In genomic region chr9:37076386-37077062, GRCm38 (mm10) we compare ENCODE assay signal across 10 mouse cellular contexts.
A peak's percentile ranks its signal among the peaks of the same experiment; 100 is the strongest.
DNase-seq lines count a peak whose midpoint lies in the region; ATAC-seq lines count a peak whose summit lies in the region.
"Had no signal": no experiment of that assay in that cellular context is flagged by ENCODE, and none has a peak within 500 bp of the region (broad histone marks: within the 10 kb centered on the region; RNA-seq: fewer than 3 reads in every experiment).

No protein-coding gene starts in this region.

- H3K27ac ChIP-seq in lung, embryonic 16.5 days (ENCODE audit: low read length): 0 out of 2 replicates have a peak overlapping the region, but pooled peaks have one; percentile 34
- H3K27ac ChIP-seq in forebrain, embryonic 11.5 days (ENCODE audit: low read depth, low read length): peak overlapping the region; percentile 25; the same call in 1 of the 2 replicates
- H3K27ac ChIP-seq in stomach, embryonic 16.5 days (ENCODE audit: low read length): peak overlapping the region; percentile 37; the same call in 1 of the 2 replicates

- no peaks in the 10 kb centered on the region for H3K27me3 ChIP-seq in lung, embryonic 16.5 days (ENCODE audit: control insufficient read depth, insufficient read depth, low read depth, low read length)
- H3K27me3 ChIP-seq in forebrain, embryonic 11.5 days (ENCODE audit: control insufficient read depth, insufficient read depth, low read length): no peaks in the 10 kb centered on the region
- H3K27me3 ChIP-seq in stomach, embryonic 16.5 days (ENCODE audit: control insufficient read depth, insufficient read depth, low read length): no peaks in the 10 kb centered on the region

- no peaks in the 10 kb centered on the region for H3K9me3 ChIP-seq in lung, embryonic 16.5 days (ENCODE audit: control insufficient read depth, low read length)
- no peaks in the 10 kb centered on the region for H3K9me3 ChIP-seq in forebrain, embryonic 11.5 days (ENCODE audit: control insufficient read depth, low read length)
- no peaks in the 10 kb centered on the region for H3K9me3 ChIP-seq in stomach, embryonic 16.5 days (replicated peaks; ENCODE audit: control insufficient read depth, low read length)

- H3K4me1 ChIP-seq in lung, embryonic 16.5 days (replicated peaks; ENCODE audit: control insufficient read depth, insufficient read depth, low read length): no peaks in the 10 kb centered on the region; the same call in 1 of the 2 replicates
- H3K4me1 ChIP-seq in forebrain, embryonic 11.5 days (replicated peaks; ENCODE audit: control insufficient read depth, insufficient read depth, low read length): peaks cover 7% of the 10 kb centered on the region
- H3K4me1 ChIP-seq in stomach, embryonic 16.5 days (ENCODE audit: control insufficient read depth, insufficient read depth, low read length): peaks cover 6% of the 10 kb centered on the region

- H3K36me3 ChIP-seq in lung, embryonic 16.5 days (ENCODE audit: control insufficient read depth, insufficient read depth, low read length): no peaks in the 10 kb centered on the region
- no peaks in the 10 kb centered on the region for H3K36me3 ChIP-seq in forebrain, embryonic 11.5 days (ENCODE audit: control insufficient read depth, insufficient read depth, low read length)
- no peaks in the 10 kb centered on the region for H3K36me3 ChIP-seq in stomach, embryonic 16.5 days (ENCODE audit: control insufficient read depth, insufficient read depth, low read length)

- no peak for DNase-seq in lung, postnatal 25 days (ENCODE audit: low spot score)
- DNase-seq in forebrain, embryonic 11.5 days (ENCODE audit: low spot score): peak; percentile 71
- peak; percentile 37 for DNase-seq in left cerebral cortex, postnatal 4 days
- no peak for DNase-seq in cerebellum, adult 11-12 months
- DNase-seq in ovary, postnatal 14 days (ENCODE audit: low spot score): no peak
- DNase-seq: cerebellum, adult 2 months; heart, adult 11 months; thymus, postnatal 36 days had no signal

- peak; percentile 77 for ATAC-seq in lung, embryonic 16.5 days (ENCODE audit: low read depth)
- ATAC-seq in forebrain, embryonic 11.5 days (replicated peaks; ENCODE audit: low FRiP score): peak; percentile 84
- ATAC-seq in stomach, embryonic 16.5 days (ENCODE audit: insufficient read depth, low FRiP score): no peak

- no peak overlapping the region for H3K4me2 ChIP-seq in lung, embryonic 16.5 days (ENCODE audit: low read depth, low read length)
- H3K4me2 ChIP-seq in forebrain, embryonic 11.5 days (ENCODE audit: low read depth, low read length, severe bottlenecking): peak overlapping the region; percentile 26; the same call in 1 of the 2 replicates
- peak overlapping the region; percentile 17; the same call in 1 of the 2 replicates for H3K4me2 ChIP-seq in stomach, embryonic 16.5 days (ENCODE audit: low read depth, low read length)

- H3K4me3 ChIP-seq in lung, embryonic 16.5 days (ENCODE audit: low read length): no peak overlapping the region
- no peak overlapping the region for H3K4me3 ChIP-seq in forebrain, embryonic 11.5 days (ENCODE audit: low read depth, low read length)
- H3K4me3 ChIP-seq in stomach, embryonic 16.5 days (replicated peaks; ENCODE audit: low read length): no peak overlapping the region

- 12% methylated on average over 15 of the region's 15 CpGs for WGBS in lung, embryonic 16.5 days
- 2% methylated on average over 15 of the region's 15 CpGs for WGBS in forebrain, embryonic 11.5 days
- WGBS in stomach, embryonic 16.5 days: 26% methylated on average over 15 of the region's 15 CpGs

- intact Hi-C loops in left cerebral cortex, postnatal 4 days (cut with DNase I): no loop called here

- no peak overlapping the region for H3K9ac ChIP-seq in lung, embryonic 16.5 days (ENCODE audit: low read length)
- peak overlapping the region; percentile 17 for H3K9ac ChIP-seq in forebrain, embryonic 11.5 days (ENCODE audit: low read length)
- H3K9ac ChIP-seq in stomach, embryonic 16.5 days (ENCODE audit: low read length): no peak overlapping the region; the same call in 1 of the 2 replicates

Comparison
In these comparisons a context has a peak if more than half of its experiments do, and no peak if none do; other contexts are left out.
1. DNase-seq: peak in forebrain, embryonic 11.5 days (single experiment) and left cerebral cortex, postnatal 4 days (single experiment); none in lung, postnatal 25 days (single experiment), cerebellum, adult 11-12 months (single experiment) and ovary, postnatal 14 days (single experiment).
2. Peak in every context shown above with its lines, with median percentiles within 50 percentile points of each other: H3K27ac ChIP-seq.